Mouse (Mus musculus) heart, adult 2 months (tissue): ENCODE results near the gene Exoc1.

ENCODE experiments used
- CTCF ChIP-seq: fragments of 200-600 bp; IDR thresholded peaks from 2 replicates; pipeline ENCODE4 v1.8.1; 2022; ENCODE audit warnings: antibody characterized with exemption, mild to moderate bottlenecking, moderate library complexity
- EP300 ChIP-seq: fragments of 200-500 bp; IDR thresholded peaks from 2 replicates; pipeline ENCODE4 v1.6.1; 2011; ENCODE audit warnings: low read depth, low read length, control low read depth; ENCODE audit not compliant: insufficient read depth
- POLR2A ChIP-seq: fragments of 200-500 bp; IDR thresholded peaks from 2 replicates; pipeline ENCODE4 v1.6.1; 2011; ENCODE audit warnings: mild to moderate bottlenecking, low read depth, low read length, control low read depth; ENCODE audit not compliant: insufficient read depth

- TF ChIP-seq CTCF: no peak
- TF ChIP-seq POLR2A: no peak
- no peak for TF ChIP-seq EP300
Measured at GRCm38 (mm10) chr5:76533186-76533585, 4.1 kb downstream of the Exoc1 start.
